Mouse (Mus musculus) heart, adult 2 months (tissue): Measurements from ENCODE around the gene Rnaseh1. TPM values are rescaled to one million over a fixed set of nuclear protein-coding genes. Genes with fewer than 3 reads are reported as not detected.

Experiments
- DNase-seq, 2 experiments: peaks; one replicate each; pipeline ENCODE4 v3.0.0; 2021
- H3K27ac ChIP-seq: fragments of 200-600 bp; 2 replicates; pipeline ENCODE4 v1.8.1; 2022
- H3K27me3 ChIP-seq: fragments of 200-500 bp; 2 replicates; pipeline ENCODE4 v1.6.1; 2012; ENCODE audit warnings: mild to moderate bottlenecking, low read length, inconsistent platforms, mixed read lengths; ENCODE audit not compliant: control insufficient read depth, insufficient read depth
- H3K36me3 ChIP-seq: fragments of 200-500 bp; 2 replicates; pipeline ENCODE4 v1.6.1; 2012; ENCODE audit warnings: low read length, inconsistent platforms; ENCODE audit not compliant: control insufficient read depth, insufficient read depth
- H3K4me1 ChIP-seq: fragments of 200-500 bp; 2 replicates; pipeline ENCODE4 v1.6.1; 2011; ENCODE audit warnings: low read length; ENCODE audit not compliant: control insufficient read depth, insufficient read depth
- H3K4me3 ChIP-seq: fragments of 200-600 bp; 2 replicates; pipeline ENCODE4 v1.8.1; 2022
- H3K79me2 ChIP-seq: fragments of 200-500 bp; replicated peaks from 2 replicates; pipeline ENCODE4 v1.6.1; 2012; ENCODE audit warnings: mild to moderate bottlenecking, inconsistent platforms, low read length, moderate library complexity, mixed read lengths; ENCODE audit not compliant: control insufficient read depth, insufficient read depth
- H3K9ac ChIP-seq: fragments of 200-500 bp; 2 replicates; pipeline ENCODE4 v1.6.1; 2012; ENCODE audit warnings: low read depth, mild to moderate bottlenecking, control low read depth, inconsistent platforms, low read length, mixed read lengths
- CTCF ChIP-seq: fragments of 200-600 bp; IDR thresholded peaks from 2 replicates; pipeline ENCODE4 v1.8.1; 2022; ENCODE audit warnings: antibody characterized with exemption, mild to moderate bottlenecking, moderate library complexity
- EP300 ChIP-seq: fragments of 200-500 bp; IDR thresholded peaks from 2 replicates; pipeline ENCODE4 v1.6.1; 2011; ENCODE audit warnings: low read depth, low read length, control low read depth; ENCODE audit not compliant: insufficient read depth
- POLR2A ChIP-seq: fragments of 200-500 bp; IDR thresholded peaks from 2 replicates; pipeline ENCODE4 v1.6.1; 2011; ENCODE audit warnings: mild to moderate bottlenecking, low read depth, low read length, control low read depth; ENCODE audit not compliant: insufficient read depth
- WGBS: fragments of 180-500 bp; shearing (Covaris S2); methylation state at CpG from one replicate; pipeline ENCODE4 v1.1.7; 2018; 5-methylcytosine and 5-hydroxymethylcytosine counted together
- intact Hi-C: fragments of 180-260 bp; cut with DNase I; formaldehyde crosslinking; loops from one replicate; pipeline ENCODE4 v1.15.1; 2025
- polyA plus RNA-seq: library from polyadenylated mRNA; depleted of rRNA; stranded (reverse); fragments of >200 nt; gene quantifications from 2 replicates; pipeline ENCODE4 v1.2.3, GENCODE M21; 2012
- total RNA-seq, 2 experiments: library from RNA; stranded (reverse); gene quantifications; 2 replicates each; pipeline ENCODE4 v1.2.3; 2021

Rnaseh1 gene
- total and polyA plus RNA-seq, 3 experiments = 6.9 to 8.4 (median 7.0) TPM

DNA sequence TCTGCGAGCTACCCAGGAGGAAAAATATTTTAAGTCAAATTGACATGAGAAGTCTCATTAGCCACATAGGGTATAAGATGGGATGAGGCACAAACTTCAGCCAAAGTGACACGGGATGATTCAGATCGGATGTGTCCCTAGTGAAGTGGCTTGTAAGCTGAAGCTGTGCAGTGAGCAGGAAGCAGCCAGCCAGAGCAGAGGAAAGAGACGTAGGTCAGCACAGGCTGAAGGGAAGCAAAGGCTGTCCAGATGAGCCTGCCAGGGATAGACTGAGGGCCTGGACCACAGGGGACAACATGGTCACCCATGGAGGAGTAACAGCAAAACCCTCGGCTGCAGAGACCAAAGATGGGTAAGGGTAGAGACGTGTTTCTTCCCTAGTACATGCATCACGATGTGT, 35.0 kb upstream of the Rnaseh1 start:
- TF ChIP-seq CTCF = no peak
- TF ChIP-seq EP300 = no peak
- no peak for TF ChIP-seq POLR2A
- 47% methylated on average over 7 of the region's 7 CpGs for WGBS
- Histone ChIP-seq H3K4me3 (no peak overlapping the region), H3K9ac (no peak overlapping the region), H3K4me1 (no peaks in the 10 kb centered on the region), H3K27me3 (no peaks in the 10 kb centered on the region), H3K27ac (no peak overlapping the region), H3K79me2 (no peaks in the 10 kb centered on the region), H3K36me3 (no peaks in the 10 kb centered on the region)
- no peak for DNase-seq
- intact Hi-C loops = no loop called here

DNA sequence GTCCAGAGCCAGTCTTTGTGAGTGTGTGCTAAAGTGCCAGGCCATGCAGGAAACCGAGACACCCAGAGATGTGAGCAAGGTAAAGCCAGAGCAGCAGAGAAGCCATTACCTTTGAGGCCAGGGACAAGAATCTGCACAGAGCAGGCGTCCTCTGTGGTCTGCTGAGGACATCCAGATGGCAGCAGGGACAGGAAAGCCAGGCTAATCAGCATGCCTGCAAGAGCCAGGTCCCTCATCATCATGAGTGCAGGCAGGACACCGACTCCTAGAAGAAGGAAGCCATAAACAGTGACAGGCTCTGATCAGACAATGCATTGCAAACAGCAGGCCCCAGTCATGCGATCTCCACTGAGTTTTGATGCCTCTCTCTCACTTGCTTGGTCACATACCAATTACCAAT, 32.1 kb upstream of the Rnaseh1 start:
- Histone ChIP-seq H3K4me3 (no peak overlapping the region), H3K27me3 (no peaks in the 10 kb centered on the region), H3K27ac (no peak overlapping the region), H3K4me1 (no peaks in the 10 kb centered on the region), H3K9ac (no peak overlapping the region), H3K36me3 (no peaks in the 10 kb centered on the region), H3K79me2 (no peaks in the 10 kb centered on the region)
- WGBS = 51% methylated on average over 4 of the region's 4 CpGs
- intact Hi-C loops = no loop called here
- no peak for DNase-seq
- TF ChIP-seq EP300 (no peak), POLR2A (no peak), CTCF (no peak)

DNA sequence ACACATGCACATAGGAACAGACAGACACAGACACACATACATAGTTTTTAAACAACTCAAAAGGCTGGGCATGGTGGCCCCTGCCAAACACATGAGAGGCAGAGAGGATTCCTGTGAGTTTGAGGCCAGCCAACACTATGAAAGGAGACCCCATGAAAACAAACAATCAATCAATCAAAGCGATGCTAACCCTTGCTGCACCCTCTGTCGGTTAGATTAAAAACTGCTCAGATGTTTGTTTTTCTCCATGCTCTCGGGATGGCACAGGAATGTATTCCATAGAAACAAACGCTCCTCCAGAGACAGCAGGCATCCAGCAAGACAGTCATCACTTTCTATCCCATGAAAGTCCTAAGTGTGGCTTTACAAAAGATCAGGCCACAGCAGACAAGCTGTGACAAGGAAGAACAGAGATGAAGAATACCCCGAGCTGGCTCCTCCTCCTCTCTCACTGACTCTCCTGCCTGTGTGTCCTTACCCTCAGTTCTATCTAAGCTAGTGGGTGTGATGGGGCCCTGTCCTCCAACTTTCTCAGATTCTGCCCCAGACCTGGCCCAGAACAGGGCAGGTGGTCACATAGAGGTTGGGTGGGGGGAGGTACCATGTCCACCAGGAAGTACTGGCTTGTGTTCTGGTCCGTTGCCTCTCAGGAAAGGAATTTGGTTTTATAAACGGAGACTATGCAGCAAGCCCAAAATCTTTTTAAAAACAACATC, 27.8 kb upstream of the Rnaseh1 start:
- no peak for TF ChIP-seq EP300
- no peak for TF ChIP-seq POLR2A
- peak; percentile 10; the same call in 1 of the 2 replicates for TF ChIP-seq CTCF
- no peaks in the 10 kb centered on the region for H3K36me3 ChIP-seq
- no peaks in the 10 kb centered on the region for H3K27me3 ChIP-seq
- WGBS = 10% methylated on average over 7 of the region's 7 CpGs
- H3K79me2 ChIP-seq = no peaks in the 10 kb centered on the region
- H3K4me3 ChIP-seq = no peak overlapping the region; the same call in 1 of the 2 replicates
- intact Hi-C loops = no loop called here
- H3K4me1 ChIP-seq = no peaks in the 10 kb centered on the region; the same call in 1 of the 2 replicates
- peak overlapping the region; percentile 0 for H3K27ac ChIP-seq
- H3K9ac ChIP-seq = peak overlapping the region; percentile 45; the same call in 1 of the 2 replicates
- DNase-seq = no peak

DNA sequence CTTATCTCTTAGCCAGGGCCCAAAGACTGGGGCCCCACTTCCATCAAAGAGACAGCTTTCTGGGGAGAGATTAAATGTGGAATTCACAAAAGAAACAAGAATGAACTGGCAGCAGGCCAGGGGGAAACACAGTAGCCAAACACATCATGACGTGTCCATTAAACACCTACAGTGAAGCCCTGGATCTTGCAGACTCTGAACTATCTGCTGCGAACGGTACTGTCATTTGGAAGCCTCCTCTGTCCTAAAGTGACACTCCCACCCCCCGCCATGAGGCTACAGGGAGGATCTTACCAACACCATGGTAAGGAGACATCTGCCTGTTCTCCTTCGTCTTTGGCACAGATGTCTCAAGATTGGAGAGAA, 27.3 kb upstream of the Rnaseh1 start:
- intact Hi-C loops = no loop called here

DNA sequence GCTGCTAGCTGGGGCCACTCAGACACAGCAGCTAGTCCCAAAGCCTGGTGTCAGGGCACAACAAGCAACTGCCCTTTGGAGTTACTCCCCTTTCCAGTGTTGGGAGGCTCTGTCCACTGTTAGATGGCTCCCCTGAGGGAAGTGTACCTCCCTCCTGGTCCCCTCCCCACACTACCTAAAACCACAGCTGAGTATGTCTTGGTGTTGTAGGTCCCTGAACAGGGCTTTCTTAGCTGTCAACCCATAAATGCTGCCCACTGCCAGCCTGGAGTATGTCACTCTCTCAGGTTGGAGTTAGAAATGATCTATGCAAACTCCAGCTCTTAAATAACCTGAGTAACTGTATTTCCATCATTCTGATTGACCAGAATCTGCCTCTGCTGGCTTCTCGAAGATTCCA, 26.8 kb upstream of the Rnaseh1 start:
- intact Hi-C loops = no loop called here
- H3K27me3 ChIP-seq = no peaks in the 10 kb centered on the region
- H3K9ac ChIP-seq = peak overlapping the region; percentile 26; the same call in 1 of the 2 replicates
- peak overlapping the region; percentile 14; the same call in 1 of the 2 replicates for H3K4me3 ChIP-seq
- 51% methylated on average over 1 of the region's 1 CpGs for WGBS
- H3K4me1 ChIP-seq = no peaks in the 10 kb centered on the region; the same call in 1 of the 2 replicates
- peak overlapping the region; percentile 61 for H3K27ac ChIP-seq
- no peaks in the 10 kb centered on the region for H3K36me3 ChIP-seq
- no peak for DNase-seq
- TF ChIP-seq POLR2A (no peak), CTCF (no peak), EP300 (no peak)
- no peaks in the 10 kb centered on the region for H3K79me2 ChIP-seq

More for the DNA sequence above, 27.3 kb upstream of the Rnaseh1 start:
- Histone ChIP-seq H3K4me3 (no peak overlapping the region; the same call in 1 of the 2 replicates), H3K79me2 (no peaks in the 10 kb centered on the region), H3K36me3 (no peaks in the 10 kb centered on the region), H3K27ac (peak overlapping the region; percentile 0), H3K4me1 (no peaks in the 10 kb centered on the region; the same call in 1 of the 2 replicates), H3K9ac (no peak overlapping the region), H3K27me3 (no peaks in the 10 kb centered on the region)
- TF ChIP-seq EP300 (no peak), POLR2A (no peak), CTCF (no peak)
- WGBS = 43% methylated on average over 5 of the region's 5 CpGs
- no peak for DNase-seq

DNA sequence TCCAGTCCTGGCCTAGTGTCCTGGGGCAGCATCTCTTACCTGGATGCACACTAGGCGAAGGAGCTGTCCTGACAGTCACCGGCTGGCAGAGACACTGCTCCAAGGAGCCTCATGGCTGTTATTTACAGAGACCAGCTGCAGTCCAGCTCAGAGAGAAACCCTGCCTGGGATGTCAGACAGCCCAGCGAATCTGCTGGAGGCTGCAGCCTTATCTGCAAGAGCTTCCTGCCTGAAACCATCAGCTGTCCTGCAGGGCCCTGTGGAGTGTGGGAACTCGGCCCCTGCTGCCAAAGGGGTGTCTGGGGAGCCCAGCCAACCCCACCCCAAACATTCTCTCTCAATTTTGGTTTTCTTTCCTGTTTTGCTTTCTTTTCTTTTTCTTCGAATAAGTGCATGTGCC, 26.2 kb upstream of the Rnaseh1 start, which contains the start of gene Colec11:
Gene Colec11, minus strand, starts transcription at position 183 of the 400 bp plus-strand sequence.
- Histone ChIP-seq H3K27me3 (no peaks in the 10 kb centered on the region), H3K36me3 (no peaks in the 10 kb centered on the region), H3K79me2 (no peaks in the 10 kb centered on the region), H3K27ac (peak within 1 kb of the TSS; percentile 61), H3K4me3 (peak within 1 kb of the TSS; percentile 14; the same call in 1 of the 2 replicates), H3K9ac (peak within 1 kb of the TSS; percentile 40), H3K4me1 (no peaks in the 10 kb centered on the region; the same call in 1 of the 2 replicates)
- 27% methylated on average over 5 of the region's 5 CpGs for WGBS
- intact Hi-C loops = no loop called here
- peak; percentile 61 to 67 for DNase-seq
- TF ChIP-seq POLR2A = peak; percentile 43; the same call in 1 of the 2 replicates
- no peak for TF ChIP-seq EP300
